9 mouse cellular contexts compared by ENCODE assay signal in the genomic region with DNA sequence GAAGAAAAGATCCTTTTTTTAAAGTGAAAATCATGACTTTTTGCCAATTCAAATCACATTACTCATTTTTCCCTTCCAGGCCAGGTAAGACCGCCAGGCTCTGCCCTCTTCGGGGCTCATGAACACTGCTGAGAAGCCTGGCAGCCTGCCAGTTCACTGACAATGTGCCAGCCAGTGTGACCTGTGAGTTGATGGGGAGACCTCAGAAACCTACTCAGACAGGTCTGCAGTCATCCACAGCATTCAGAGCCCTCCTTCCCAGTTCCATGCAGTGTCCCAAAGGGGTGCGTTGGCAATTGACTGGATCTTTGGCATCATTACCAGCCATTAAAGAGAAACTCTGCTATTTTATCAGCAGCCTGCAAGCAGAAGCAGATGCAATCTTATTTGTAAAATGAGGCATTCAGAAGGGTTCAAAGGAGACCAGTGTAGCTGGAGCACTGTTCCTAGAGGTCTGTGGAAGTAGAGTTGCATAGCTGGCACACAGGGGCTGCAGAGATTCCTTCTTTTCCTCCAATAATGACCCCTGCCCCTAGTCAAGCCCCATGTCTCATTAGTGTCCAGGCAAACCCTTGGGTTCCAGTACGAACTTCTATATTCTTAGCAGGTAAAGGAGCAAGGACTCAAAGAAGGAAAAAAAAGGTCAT.
DNase-seq lines count a peak whose midpoint lies in the region; ATAC-seq and TF ChIP-seq lines count a peak whose summit lies in the region.
"Had no signal": no experiment of that assay in that cellular context is flagged by ENCODE, and none has a peak within 500 bp of the region (broad histone marks: within the 10 kb centered on the region; RNA-seq: fewer than 3 reads in every experiment).

No protein-coding gene starts in this region.

- H3K79me2 ChIP-seq in heart, adult 2 months (replicated peaks; ENCODE audit: control insufficient read depth, insufficient read depth, low read length) = no peaks in the 10 kb centered on the region

- 38% methylated on average over 4 of the region's 4 CpGs for WGBS in heart, adult 2 months
- 48% methylated on average over 4 of the region's 4 CpGs for WGBS in midbrain, embryonic 12.5 days

- no peak overlapping the region for H3K9ac ChIP-seq in heart, adult 2 months (ENCODE audit: low read depth, low read length)
- H3K9ac ChIP-seq in midbrain, embryonic 12.5 days (replicated peaks) = no peak overlapping the region

- no peak for TF ChIP-seq CTCF in heart, adult 2 months (IDR thresholded peaks at IDR 0.05)

- no peaks in the 10 kb centered on the region for H3K9me3 ChIP-seq in midbrain, embryonic 12.5 days

- TF ChIP-seq EP300 in heart, adult 2 months (IDR thresholded peaks at IDR 0.05; ENCODE audit: insufficient read depth, low read depth, low read length) = no peak

- ATAC-seq in midbrain, embryonic 12.5 days (ENCODE audit: low FRiP score, low read depth) = peak; percentile 48

- no peak overlapping the region for H3K4me3 ChIP-seq in heart, adult 2 months
- no peak overlapping the region for H3K4me3 ChIP-seq in midbrain, embryonic 12.5 days

- H3K4me1 ChIP-seq in heart, adult 2 months (ENCODE audit: control insufficient read depth, insufficient read depth, low read length) = peaks cover 6% of the 10 kb centered on the region
- peaks cover 35% of the 10 kb centered on the region for H3K4me1 ChIP-seq in midbrain, embryonic 12.5 days

- H3K4me2 ChIP-seq in midbrain, embryonic 12.5 days (replicated peaks) = no peak overlapping the region

- no peak for TF ChIP-seq POLR2A in heart, adult 2 months (IDR thresholded peaks at IDR 0.05; ENCODE audit: insufficient read depth, low read depth, low read length)

- no peak overlapping the region for H3K27ac ChIP-seq in heart, adult 2 months
- H3K27ac ChIP-seq in midbrain, embryonic 12.5 days (replicated peaks) = peak overlapping the region; percentile 71

- DNase-seq in left cerebral cortex, postnatal 4 days = peak; percentile 88
- no peak for DNase-seq in left cerebral cortex, postnatal 25 days (ENCODE audit: low spot score in 2 of 2)
- DNase-seq in cerebellum, postnatal 25 days = peak; percentile 53 to 74
- DNase-seq in heart, adult 2 months = peak; percentile 7 to 44
- peak; percentile 17 for DNase-seq in kidney, adult 11 months
- no peak for DNase-seq in liver
- DNase-seq in spleen, adult 12 weeks (ENCODE audit: low spot score) = no peak

- H3K27me3 ChIP-seq in heart, adult 2 months (ENCODE audit: control insufficient read depth, insufficient read depth, low read length) = no peaks in the 10 kb centered on the region
- no peaks in the 10 kb centered on the region for H3K27me3 ChIP-seq in midbrain, embryonic 12.5 days
- H3K27me3 ChIP-seq: CH12.LX had no signal

- H3K36me3 ChIP-seq in heart, adult 2 months (ENCODE audit: control insufficient read depth, insufficient read depth, low read length) = peaks cover 10% of the 10 kb centered on the region; the same call in 1 of the 2 replicates
- H3K36me3 ChIP-seq in midbrain, embryonic 12.5 days = no peaks in the 10 kb centered on the region

- intact Hi-C loops in left cerebral cortex, postnatal 4 days (cut with DNase I) = no loop called here
- intact Hi-C loops in left cerebral cortex, postnatal 25 days (cut with DNase I) = no loop called here
- intact Hi-C loops in heart, adult 2 months (cut with DNase I) = no loop called here

Comparison
In these comparisons a context has a peak if more than half of its experiments do, and no peak if none do; other contexts are left out.
1. DNase-seq: peak in left cerebral cortex, postnatal 4 days (single experiment), cerebellum, postnatal 25 days (2 of 2), heart, adult 2 months (2 of 2) and kidney, adult 11 months (single experiment); none in left cerebral cortex, postnatal 25 days (0 of 2), liver (single experiment) and spleen, adult 12 weeks (single experiment).